Mouse (Mus musculus): ENCODE measurements around the gene Cactin. TPM values are rescaled to one million over a fixed set of nuclear protein-coding genes. Genes with fewer than 3 reads are reported as not detected.
A peak's percentile ranks its signal among the peaks of the same experiment; 100 is the strongest.

Gene Cactin
- polyA plus RNA-seq, 1 experiment from 2014 or later = 16.9 TPM

DNA sequence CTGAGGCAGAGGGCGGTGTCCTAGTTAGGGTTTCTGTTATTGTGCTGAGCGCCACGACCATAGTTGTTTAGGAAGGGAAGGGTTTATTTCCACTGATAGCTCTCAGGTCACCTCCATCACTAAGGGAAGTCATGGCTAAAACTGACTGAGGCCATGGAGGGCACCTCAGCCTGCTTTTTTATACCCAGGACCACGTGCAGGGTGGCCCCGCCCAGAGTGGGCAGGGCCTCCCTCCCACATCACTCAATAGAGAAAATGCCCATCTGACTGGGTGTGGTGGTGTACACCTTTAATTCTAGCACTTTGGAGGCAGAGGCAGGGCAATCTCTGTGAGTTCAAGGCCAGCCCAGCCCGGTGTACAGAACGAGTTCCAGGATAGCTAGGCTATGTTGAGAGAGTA lies 6.7 kb upstream of the Cactin start:
- Histone ChIP-seq H3K4me3 (ENCODE audit: control insufficient read depth in 1 of 2, insufficient read depth in 1 of 2, low read depth in 1 of 2, low read length in 2 of 2) (no peak overlapping the region), H3K4me2 (ENCODE audit: low read length) (no peak overlapping the region), H3K27ac (replicated peaks in 1 of 2; ENCODE audit: control insufficient read depth in 1 of 2, insufficient read depth in 1 of 2, low read depth in 2 of 2, low read length in 2 of 2) (no peak overlapping the region), H3K9me3 (ENCODE audit: control insufficient read depth, low read length) (no peaks in the 10 kb centered on the region), H3K9ac (ENCODE audit: low read length) (no peak overlapping the region), H3K4me1 (ENCODE audit: control insufficient read depth in 2 of 2, insufficient read depth in 2 of 2, low read length in 2 of 2) (peaks cover 17 to 19% of the 10 kb centered on the region in 2 experiments), H3K27me3 (ENCODE audit: control insufficient read depth, insufficient read depth, low read length) (no peaks in the 10 kb centered on the region), H3K36me3 (ENCODE audit: control insufficient read depth, insufficient read depth, low read length) (peaks cover 81% of the 10 kb centered on the region)
- 79% methylated on average over 7 of the region's 7 CpGs for WGBS
- no peak for ATAC-seq (ENCODE audit: insufficient number of reproducible peaks, insufficient read depth, low FRiP score, low read depth)

DNA sequence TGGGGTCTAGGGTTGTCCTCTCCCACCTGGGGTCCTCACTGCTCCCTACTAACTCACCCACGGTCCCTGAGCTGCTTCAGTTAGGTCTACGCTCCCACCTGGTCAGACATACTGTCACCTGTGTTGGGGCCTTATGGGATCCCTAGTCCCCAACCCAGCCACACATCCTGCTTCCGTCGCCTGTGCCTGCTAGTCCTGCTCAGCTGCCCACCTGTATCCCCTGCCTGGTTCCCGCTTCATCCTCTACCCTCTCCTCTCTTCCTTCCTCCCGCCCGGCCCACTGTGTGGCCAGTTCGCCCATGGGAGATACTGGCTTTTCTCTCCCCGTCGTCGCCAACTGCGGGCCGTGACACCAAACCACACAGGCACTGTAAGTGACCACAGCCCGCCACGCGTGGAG lies 5.3 kb upstream of the Cactin start:
- Histone ChIP-seq H3K4me1 (ENCODE audit: control insufficient read depth in 2 of 2, insufficient read depth in 2 of 2, low read length in 2 of 2) (peaks cover 24 to 27% of the 10 kb centered on the region in 2 experiments), H3K9ac (ENCODE audit: low read length) (no peak overlapping the region), H3K27me3 (ENCODE audit: control insufficient read depth, insufficient read depth, low read length) (no peaks in the 10 kb centered on the region), H3K27ac (replicated peaks in 1 of 2; ENCODE audit: control insufficient read depth in 1 of 2, insufficient read depth in 1 of 2, low read depth in 2 of 2, low read length in 2 of 2) (no peak overlapping the region), H3K9me3 (ENCODE audit: control insufficient read depth, low read length) (no peaks in the 10 kb centered on the region), H3K36me3 (ENCODE audit: control insufficient read depth, insufficient read depth, low read length) (peaks cover 68% of the 10 kb centered on the region), H3K4me3 (ENCODE audit: control insufficient read depth in 1 of 2, insufficient read depth in 1 of 2, low read depth in 1 of 2, low read length in 2 of 2) (no peak overlapping the region), H3K4me2 (ENCODE audit: low read length) (no peak overlapping the region)
- 87% methylated on average over 16 of the region's 16 CpGs for WGBS
- no peak for ATAC-seq (ENCODE audit: insufficient number of reproducible peaks, insufficient read depth, low FRiP score, low read depth)

- Histone ChIP-seq H3K9me3 (ENCODE audit: control insufficient read depth, low read length) (no peaks in the 10 kb centered on the region), H3K4me2 (ENCODE audit: low read length) (peak overlapping the region; percentile 57), H3K9ac (ENCODE audit: low read length) (peak overlapping the region; percentile 65), H3K4me3 (ENCODE audit: control insufficient read depth in 1 of 2, insufficient read depth in 1 of 2, low read depth in 1 of 2, low read length in 2 of 2) (peak overlapping the region in 1 of 2 experiments; percentile 22; a peak in 1 of 4 replicates), H3K27ac (replicated peaks in 1 of 2; ENCODE audit: control insufficient read depth in 1 of 2, insufficient read depth in 1 of 2, low read depth in 2 of 2, low read length in 2 of 2) (no peak overlapping the region), H3K36me3 (ENCODE audit: control insufficient read depth, insufficient read depth, low read length) (peaks cover 58% of the 10 kb centered on the region), H3K27me3 (ENCODE audit: control insufficient read depth, insufficient read depth, low read length) (no peaks in the 10 kb centered on the region), H3K4me1 (ENCODE audit: control insufficient read depth in 2 of 2, insufficient read depth in 2 of 2, low read length in 2 of 2) (peaks cover 24 to 27% of the 10 kb centered on the region in 2 experiments)
- WGBS = 43% methylated on average over 16 of the region's 16 CpGs
- ATAC-seq (ENCODE audit: insufficient number of reproducible peaks, insufficient read depth, low FRiP score, low read depth) = no peak
These were observed 4.4 kb upstream of the Cactin start for GRCm38 (mm10) chr10:81316338-81317060.

DNA sequence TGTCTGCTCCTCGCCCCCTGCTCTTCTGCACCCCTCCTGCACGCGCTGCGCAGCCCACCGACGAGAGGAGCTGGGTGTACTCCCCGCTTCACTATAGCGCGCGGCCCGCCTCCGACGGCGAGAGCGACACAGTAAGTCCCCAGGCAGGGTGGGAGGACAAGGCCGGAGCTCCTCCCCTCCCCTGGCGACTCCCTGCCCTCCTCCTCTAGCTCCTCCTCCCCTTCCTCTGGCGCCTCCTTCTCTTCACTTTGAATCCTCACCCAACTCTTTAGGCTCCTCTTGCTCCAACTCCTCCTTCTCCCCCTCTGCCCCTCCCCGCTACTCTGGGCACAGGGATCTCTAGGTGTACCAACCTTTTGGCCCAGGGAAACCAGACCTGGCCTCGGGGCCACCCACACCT lies 3.6 kb upstream of the Cactin start:
- Histone ChIP-seq H3K9me3 (ENCODE audit: control insufficient read depth, low read length) (no peaks in the 10 kb centered on the region), H3K27me3 (ENCODE audit: control insufficient read depth, insufficient read depth, low read length) (no peaks in the 10 kb centered on the region), H3K27ac (replicated peaks in 1 of 2; ENCODE audit: control insufficient read depth in 1 of 2, insufficient read depth in 1 of 2, low read depth in 2 of 2, low read length in 2 of 2) (no peak overlapping the region), H3K36me3 (ENCODE audit: control insufficient read depth, insufficient read depth, low read length) (peaks cover 52% of the 10 kb centered on the region), H3K4me3 (ENCODE audit: control insufficient read depth in 1 of 2, insufficient read depth in 1 of 2, low read depth in 1 of 2, low read length in 2 of 2) (peak overlapping the region; percentile 16 to 22; a peak in 2 of 4 replicates), H3K4me2 (ENCODE audit: low read length) (peak overlapping the region; percentile 57), H3K4me1 (ENCODE audit: control insufficient read depth in 2 of 2, insufficient read depth in 2 of 2, low read length in 2 of 2) (peaks cover 24 to 34% of the 10 kb centered on the region in 2 experiments), H3K9ac (ENCODE audit: low read length) (peak overlapping the region; percentile 65)
- 17% methylated on average over 20 of the region's 20 CpGs for WGBS
- ATAC-seq (ENCODE audit: insufficient number of reproducible peaks, insufficient read depth, low FRiP score, low read depth) = no peak

GRCm38 (mm10) chr10:81318589-81319329 lies 2.1 kb upstream of the Cactin start:
- Histone ChIP-seq H3K27me3 (ENCODE audit: control insufficient read depth, insufficient read depth, low read length) (no peaks in the 10 kb centered on the region), H3K36me3 (ENCODE audit: control insufficient read depth, insufficient read depth, low read length) (peaks cover 52% of the 10 kb centered on the region), H3K27ac (replicated peaks in 1 of 2; ENCODE audit: control insufficient read depth in 1 of 2, insufficient read depth in 1 of 2, low read depth in 2 of 2, low read length in 2 of 2) (peak overlapping the region in 1 of 2 experiments; percentile 89; a peak in 1 of 4 replicates), H3K4me2 (ENCODE audit: low read length) (peak overlapping the region; percentile 82; the same call in 1 of the 2 replicates), H3K4me1 (ENCODE audit: control insufficient read depth in 2 of 2, insufficient read depth in 2 of 2, low read length in 2 of 2) (peaks cover 24 to 34% of the 10 kb centered on the region in 2 experiments), H3K4me3 (ENCODE audit: control insufficient read depth in 1 of 2, insufficient read depth in 1 of 2, low read depth in 1 of 2, low read length in 2 of 2) (no peak overlapping the region; a peak in 1 of 4 replicates), H3K9me3 (ENCODE audit: control insufficient read depth, low read length) (no peaks in the 10 kb centered on the region), H3K9ac (ENCODE audit: low read length) (peak overlapping the region; percentile 71)
- ATAC-seq (ENCODE audit: insufficient number of reproducible peaks, insufficient read depth, low FRiP score, low read depth) = no peak
- 84% methylated on average over 13 of the region's 13 CpGs for WGBS

GRCm38 (mm10) chr10:81319330-81319699 lies 1.6 kb upstream of the Cactin start:
- ATAC-seq (ENCODE audit: insufficient number of reproducible peaks, insufficient read depth, low FRiP score, low read depth) = no peak
- Histone ChIP-seq H3K4me3 (ENCODE audit: control insufficient read depth in 1 of 2, insufficient read depth in 1 of 2, low read depth in 1 of 2, low read length in 2 of 2) (peak overlapping the region; percentile 64 to 92; a peak in 3 of 4 replicates), H3K27ac (replicated peaks in 1 of 2; ENCODE audit: control insufficient read depth in 1 of 2, insufficient read depth in 1 of 2, low read depth in 2 of 2, low read length in 2 of 2) (peak overlapping the region; percentile 89 to 92), H3K27me3 (ENCODE audit: control insufficient read depth, insufficient read depth, low read length) (no peaks in the 10 kb centered on the region), H3K4me2 (ENCODE audit: low read length) (peak overlapping the region; percentile 82), H3K9ac (ENCODE audit: low read length) (peak overlapping the region; percentile 71), H3K36me3 (ENCODE audit: control insufficient read depth, insufficient read depth, low read length) (peaks cover 52% of the 10 kb centered on the region), H3K4me1 (ENCODE audit: control insufficient read depth in 2 of 2, insufficient read depth in 2 of 2, low read length in 2 of 2) (peaks cover 24 to 34% of the 10 kb centered on the region in 2 experiments), H3K9me3 (ENCODE audit: control insufficient read depth, low read length) (no peaks in the 10 kb centered on the region)
- 24% methylated on average over 8 of the region's 8 CpGs for WGBS

GRCm38 (mm10) chr10:81319741-81320549 lies 958 bp upstream of the Cactin start:
- peaks cover 52% of the 10 kb centered on the region for H3K36me3 ChIP-seq (ENCODE audit: control insufficient read depth, insufficient read depth, low read length)
- WGBS = 2% methylated on average over 38 of the region's 38 CpGs

More at GRCm38 (mm10) chr10:81319741-81320549, 958 bp upstream of the Cactin start:
- ATAC-seq (ENCODE audit: insufficient number of reproducible peaks, insufficient read depth, low FRiP score, low read depth) = no peak
- H3K9ac ChIP-seq (ENCODE audit: low read length) = peak overlapping the region; percentile 71
- H3K4me2 ChIP-seq (ENCODE audit: low read length) = peak overlapping the region; percentile 82
- H3K4me3 ChIP-seq (ENCODE audit: control insufficient read depth in 1 of 2, insufficient read depth in 1 of 2, low read depth in 1 of 2, low read length in 2 of 2) = peak overlapping the region; percentile 64 to 92
- H3K4me1 ChIP-seq (ENCODE audit: control insufficient read depth in 2 of 2, insufficient read depth in 2 of 2, low read length in 2 of 2) = peaks cover 24 to 34% of the 10 kb centered on the region in 2 experiments
- no peaks in the 10 kb centered on the region for H3K9me3 ChIP-seq (ENCODE audit: control insufficient read depth, low read length)
- no peaks in the 10 kb centered on the region for H3K27me3 ChIP-seq (ENCODE audit: control insufficient read depth, insufficient read depth, low read length)
- peak overlapping the region; percentile 89 to 92 for H3K27ac ChIP-seq (replicated peaks in 1 of 2; ENCODE audit: control insufficient read depth in 1 of 2, insufficient read depth in 1 of 2, low read depth in 2 of 2, low read length in 2 of 2)

Measured in heart, embryonic 14.5 days (tissue).